Mouse (Mus musculus) lung, embryonic 14.5 days (tissue): ENCODE data around the gene Foxa2. TPM values are rescaled to one million over a fixed set of nuclear protein-coding genes. Genes with fewer than 3 reads are reported as not detected.
A peak's percentile ranks its signal among the peaks of the same experiment; 100 is the strongest.

Experiments
- ATAC-seq: fragments of 200-750 bp; cut with Nextera tagmentation; 2 replicates; pipeline ENCODE4 v1.8.0; 2017; ENCODE audit warnings: mild to moderate bottlenecking, moderate TSS enrichment, moderate library complexity; ENCODE audit not compliant: insufficient read depth
- DNase-seq: peaks from one replicate; pipeline ENCODE4 v3.0.0-alpha.2; 2015
- H3K27ac ChIP-seq: fragments of 300-500 bp; sonication (generic); 2 replicates; pipeline ENCODE4 v1.5.1; 2014; ENCODE audit warnings: low read depth, mild to moderate bottlenecking, moderate library complexity
- H3K27me3 ChIP-seq: fragments of 300-500 bp; sonication (generic); 2 replicates; pipeline ENCODE4 v1.6.1; 2014; ENCODE audit warnings: low read length, control low read depth; ENCODE audit not compliant: insufficient read depth
- H3K36me3 ChIP-seq: fragments of 300-500 bp; sonication (generic); 2 replicates; pipeline ENCODE4 v1.6.1; 2014; ENCODE audit warnings: control low read depth; ENCODE audit not compliant: insufficient read depth
- H3K4me1 ChIP-seq: fragments of 300-500 bp; sonication (generic); 2 replicates; pipeline ENCODE4 v1.6.1; 2014; ENCODE audit warnings: antibody characterized with exemption, control low read depth; ENCODE audit not compliant: insufficient read depth
- H3K4me2 ChIP-seq: fragments of 300-500 bp; sonication (generic); 2 replicates; pipeline ENCODE4 v1.6.1; 2014; ENCODE audit warnings: mild to moderate bottlenecking
- H3K4me3 ChIP-seq: fragments of 300-500 bp; sonication (generic); 2 replicates; pipeline ENCODE4 v1.5.1; 2014; ENCODE audit warnings: low read depth, low read length
- H3K9ac ChIP-seq: fragments of 300-500 bp; sonication (generic); 2 replicates; pipeline ENCODE4 v1.6.1; 2014
- H3K9me3 ChIP-seq: fragments of 300-500 bp; sonication (generic); 2 replicates; pipeline ENCODE4 v1.6.1; 2016; ENCODE audit warnings: low read depth, low read length, control low read depth
- CTCF ChIP-seq: IDR thresholded peaks from 2 replicates; pipeline ENCODE4 v1.5.1; 2016; ENCODE audit warnings: antibody characterized with exemption, low read depth
- WGBS: fragments of 180-500 bp; shearing (Covaris S2); extraction: QIAGEN DNeasy Blood & Tissue Kit; methylation state at CpG from one replicate; pipeline ENCODE4 v1.1.7; 2014; 5-methylcytosine and 5-hydroxymethylcytosine counted together
- polyA plus RNA-seq: library from polyadenylated mRNA; unstranded; fragments of >200 nt; fragmentation: Nextera tagmentation; extraction: Ambion mirVana; gene quantifications from 2 replicates; pipeline ENCODE4 v1.2.1, GENCODE M21; 2014

The Foxa2 gene
- polyA plus RNA-seq, 1 experiment from 2014 or later, result 43.2 TPM

DNA sequence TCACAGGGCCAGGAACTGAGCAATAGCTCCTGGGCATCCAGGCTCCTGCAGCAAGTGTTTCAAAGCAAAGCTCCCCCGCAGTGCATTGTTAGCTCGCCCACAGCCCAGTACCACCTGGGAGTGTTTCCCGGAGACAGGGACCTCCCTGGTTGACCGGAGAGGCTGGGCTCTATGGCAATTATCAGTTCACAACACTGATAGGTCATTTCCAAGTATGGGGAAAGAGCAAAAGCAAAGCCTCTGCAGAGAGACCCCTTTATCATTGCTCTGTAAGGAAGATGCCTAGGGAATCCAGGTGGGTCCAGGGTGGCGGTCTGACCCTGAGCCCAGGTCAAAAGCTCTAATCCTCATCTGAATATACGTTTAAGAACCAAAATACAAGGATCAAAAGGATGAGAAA, 6.6 kb upstream of the Foxa2 start:
- Histone ChIP-seq H3K4me3 (no peak overlapping the region), H3K36me3 (no peaks in the 10 kb centered on the region), H3K4me1 (no peaks in the 10 kb centered on the region), H3K27me3 (peaks cover 46% of the 10 kb centered on the region), H3K9ac (no peak overlapping the region), H3K9me3 (no peaks in the 10 kb centered on the region), H3K4me2 (no peak overlapping the region), H3K27ac (no peak overlapping the region)
- WGBS, result 9% methylated on average over 6 of the region's 6 CpGs
- no peak for TF ChIP-seq CTCF
- ATAC-seq (no peak), DNase-seq (no peak)

DNA sequence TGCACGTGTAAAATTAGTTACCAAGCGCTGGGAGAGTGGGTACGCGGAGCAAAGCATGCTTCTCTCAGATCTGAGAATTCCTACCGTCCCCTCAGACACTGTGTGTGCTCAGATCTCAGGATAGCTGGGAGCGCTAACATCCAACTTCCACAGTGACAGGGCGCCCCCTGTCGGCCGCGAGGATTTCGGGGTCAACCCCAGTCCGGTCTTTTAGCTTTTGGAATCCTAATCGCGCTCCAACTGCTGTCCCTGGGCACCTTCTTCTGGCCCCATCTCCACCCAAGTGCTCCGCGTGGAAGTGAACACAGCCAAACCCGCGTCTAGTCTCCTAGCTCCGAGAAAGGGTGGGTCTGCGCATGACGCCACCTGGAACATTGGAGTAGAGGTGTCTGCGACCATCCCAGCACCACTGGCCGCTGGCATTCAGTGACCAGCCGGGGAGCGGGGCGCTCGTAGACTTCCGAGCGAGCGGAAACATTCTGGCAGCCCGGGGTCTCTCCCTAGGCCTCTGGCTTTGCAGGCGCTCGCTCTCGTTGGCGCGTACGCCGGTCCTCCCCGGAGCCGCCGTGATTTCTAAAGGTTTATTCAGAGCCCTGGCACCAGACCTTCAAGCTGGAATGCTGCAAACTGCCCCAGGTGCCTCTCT, 1.8 kb upstream of the Foxa2 start:
- Histone ChIP-seq H3K36me3 (0 out of 2 replicates have a peak, but pooled peaks cover 9% of the 10 kb centered on the region), H3K4me1 (no peaks in the 10 kb centered on the region), H3K27ac (peak overlapping the region; percentile 56), H3K9ac (peak overlapping the region; percentile 47), H3K4me2 (peak overlapping the region; percentile 59), H3K4me3 (peak overlapping the region; percentile 36), H3K9me3 (no peaks in the 10 kb centered on the region), H3K27me3 (peaks cover 94% of the 10 kb centered on the region)
- ATAC-seq (peak; percentile 30), DNase-seq (peak; percentile 92)
- WGBS, result under 1% methylated on average over 41 of the region's 41 CpGs
- TF ChIP-seq CTCF, result peak; percentile 84

DNA sequence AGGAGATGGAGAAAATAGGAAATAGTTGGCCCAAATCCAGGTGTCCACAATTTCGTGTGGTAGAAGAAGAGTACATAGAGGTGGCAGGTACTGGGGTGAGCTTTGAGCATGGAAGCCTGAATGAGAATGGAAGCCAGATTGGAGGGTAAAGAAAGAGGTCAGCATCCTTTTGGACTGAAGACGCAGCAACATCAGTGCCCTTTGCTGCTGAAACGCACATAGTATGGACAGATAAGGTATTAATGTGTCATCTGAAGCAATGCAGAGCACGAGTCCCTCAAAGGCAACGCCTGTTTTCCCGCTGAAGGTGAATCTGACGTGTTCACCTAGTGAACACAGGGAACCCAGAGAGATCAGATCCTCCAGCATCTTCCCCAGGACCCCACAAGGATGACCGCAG, 842 bp upstream of the Foxa2 start:
- no peak for DNase-seq
- WGBS, result 17% methylated on average over 8 of the region's 8 CpGs
- no peak for TF ChIP-seq CTCF

DNA sequence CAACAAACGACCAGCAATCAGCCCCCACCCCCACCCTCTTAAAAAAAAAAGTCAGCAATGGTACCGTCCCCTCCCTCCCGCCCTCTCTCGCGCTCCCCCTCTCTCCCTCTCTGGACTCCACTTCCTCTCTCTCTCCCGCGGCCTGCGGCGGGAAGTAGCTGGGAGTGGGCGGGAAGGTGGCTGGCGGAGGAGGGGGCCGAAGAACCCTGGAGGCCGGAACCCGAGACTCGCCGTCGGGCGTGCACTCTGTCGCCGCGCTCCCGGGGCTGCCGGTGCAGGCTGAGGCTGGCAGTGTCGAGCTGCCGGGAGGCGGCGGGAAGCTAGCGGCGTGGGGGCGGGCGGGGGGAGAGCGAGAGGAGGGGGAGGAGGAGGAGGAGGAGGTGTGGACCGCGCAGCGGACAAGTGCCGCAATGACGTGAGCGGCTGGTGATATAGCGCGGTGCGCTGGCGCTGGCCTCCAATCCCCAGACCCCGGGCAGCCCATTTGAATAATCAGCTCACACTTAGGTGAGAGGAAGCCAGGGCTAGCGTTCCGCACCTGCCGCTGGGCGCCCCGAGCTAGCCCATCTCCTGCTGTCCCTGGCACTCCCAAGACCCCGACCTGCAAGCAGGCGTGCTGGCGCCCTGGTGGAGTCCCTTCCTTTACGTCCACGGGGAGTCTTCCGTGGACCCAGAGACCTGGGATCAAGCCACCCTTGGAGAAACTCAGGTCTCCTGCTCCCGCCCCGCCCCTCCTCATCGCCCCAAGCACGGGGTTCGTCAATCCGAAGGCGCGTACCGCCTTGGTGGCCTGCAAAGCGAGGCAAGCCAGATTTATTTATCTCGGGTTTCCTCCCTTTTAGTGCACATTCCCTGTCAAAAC, 601 bp downstream of the Foxa2 start:
- ATAC-seq (peak; percentile 77), DNase-seq (peak; percentile 73)
- Histone ChIP-seq H3K9me3 (no peaks in the 10 kb centered on the region), H3K4me3 (peak overlapping the region; percentile 51), H3K4me2 (peak overlapping the region; percentile 59), H3K36me3 (0 out of 2 replicates have a peak, but pooled peaks cover 15% of the 10 kb centered on the region), H3K27ac (peak overlapping the region; percentile 97), H3K9ac (peak overlapping the region; percentile 67), H3K27me3 (peaks cover 95% of the 10 kb centered on the region), H3K4me1 (no peaks in the 10 kb centered on the region)
- TF ChIP-seq CTCF, result no peak
- under 1% methylated on average over 63 of the region's 65 CpGs for WGBS

More for the DNA sequence above, 842 bp upstream of the Foxa2 start:
- no peaks in the 10 kb centered on the region for H3K9me3 ChIP-seq
- peak overlapping the region; percentile 16; the same call in 1 of the 2 replicates for H3K9ac ChIP-seq
- H3K4me1 ChIP-seq, result no peaks in the 10 kb centered on the region
- no peak for ATAC-seq
- peak overlapping the region; percentile 36; the same call in 1 of the 2 replicates for H3K4me3 ChIP-seq
- 0 out of 2 replicates have a peak, but pooled peaks cover 15% of the 10 kb centered on the region for H3K36me3 ChIP-seq
- peak overlapping the region; percentile 32; the same call in 1 of the 2 replicates for H3K27ac ChIP-seq
- H3K27me3 ChIP-seq, result peaks cover 93% of the 10 kb centered on the region
- H3K4me2 ChIP-seq, result peak overlapping the region; percentile 59

DNA sequence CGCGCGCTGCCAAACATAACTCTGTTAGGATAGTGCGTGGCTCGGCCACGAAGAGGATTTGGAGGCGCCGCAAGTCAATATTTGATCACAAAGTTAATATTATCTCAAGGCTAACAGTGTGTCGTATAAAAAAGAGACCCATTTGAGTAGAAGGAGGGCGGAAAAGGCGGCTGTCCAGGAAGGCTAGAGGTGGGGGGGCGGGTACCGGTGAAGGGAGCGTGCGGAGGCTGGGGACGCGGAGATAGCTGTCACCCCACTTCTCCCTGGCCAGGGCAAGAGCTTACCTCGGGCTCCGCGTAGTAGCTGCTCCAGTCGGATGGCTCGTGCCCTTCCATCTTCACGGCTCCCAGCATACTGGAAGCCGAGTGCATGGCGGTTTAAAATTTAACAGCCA, 1.2 kb downstream of the Foxa2 start:
- Histone ChIP-seq H3K4me2 (peak overlapping the region; percentile 59), H3K4me3 (peak overlapping the region; percentile 51), H3K27me3 (peaks cover 96% of the 10 kb centered on the region), H3K4me1 (no peaks in the 10 kb centered on the region), H3K9me3 (no peaks in the 10 kb centered on the region), H3K36me3 (0 out of 2 replicates have a peak, but pooled peaks cover 15% of the 10 kb centered on the region), H3K9ac (peak overlapping the region; percentile 67), H3K27ac (peak overlapping the region; percentile 97)
- ATAC-seq, result peak; percentile 36
- DNase-seq, result peak; percentile 64
- under 1% methylated on average over 25 of the region's 25 CpGs for WGBS
- TF ChIP-seq CTCF, result no peak

DNA sequence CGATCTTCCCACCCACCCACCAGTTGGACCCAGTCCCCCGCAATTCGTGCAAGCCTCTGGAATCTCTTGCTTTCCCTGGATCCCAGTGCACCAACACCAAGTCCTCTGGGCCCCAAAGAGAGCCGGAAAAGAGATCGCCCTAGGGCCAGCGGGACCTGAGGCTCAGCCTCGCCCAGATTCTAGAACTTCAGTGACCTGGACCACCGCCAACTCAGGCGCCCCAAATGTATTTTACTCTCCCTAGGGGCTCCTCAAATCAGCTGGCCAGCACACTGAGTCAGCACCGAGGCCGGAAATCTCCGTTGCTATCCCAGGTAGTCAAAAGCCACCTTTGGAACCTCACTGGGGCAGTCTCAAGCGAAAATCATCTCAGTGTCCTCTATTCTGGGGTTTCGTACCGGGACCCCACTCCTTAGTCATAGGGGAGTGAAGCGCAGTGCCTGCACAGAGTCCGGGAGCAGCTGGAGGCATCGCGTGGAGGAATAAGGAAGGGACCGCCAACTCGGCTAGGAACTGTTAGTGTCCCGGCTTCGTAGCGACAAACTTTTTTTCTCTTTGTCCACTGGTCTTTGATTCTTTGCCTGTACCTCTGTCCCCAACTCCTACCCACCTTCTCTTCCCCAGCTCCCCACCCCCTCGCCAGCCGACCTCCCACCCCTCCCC, 1.8 kb downstream of the Foxa2 start:
- DNase-seq (peak; percentile 50), ATAC-seq (no peak)
- Histone ChIP-seq H3K4me1 (no peaks in the 10 kb centered on the region), H3K36me3 (0 out of 2 replicates have a peak, but pooled peaks cover 15% of the 10 kb centered on the region), H3K9ac (peak overlapping the region; percentile 67), H3K4me2 (peak overlapping the region; percentile 59), H3K9me3 (no peaks in the 10 kb centered on the region), H3K27ac (peak overlapping the region; percentile 97), H3K4me3 (peak overlapping the region; percentile 51), H3K27me3 (peaks cover 97% of the 10 kb centered on the region)
- 1% methylated on average over 26 of the region's 26 CpGs for WGBS
- no peak for TF ChIP-seq CTCF
